Mouse (Mus musculus) lung, embryonic 16.5 days (tissue): ENCODE results near the gene Tmem198. TPM values are rescaled to one million over a fixed set of nuclear protein-coding genes. Genes with fewer than 3 reads are reported as not detected.

Source experiments
- ATAC-seq: fragments of 200-750 bp; cut with Nextera tagmentation; 2 replicates; pipeline ENCODE4 v1.8.0; 2017; ENCODE audit warnings: low read depth, mild to moderate bottlenecking, moderate library complexity
- H3K27ac ChIP-seq: fragments of 300-500 bp; sonication (generic); 2 replicates; pipeline ENCODE4 v1.5.1; 2014; ENCODE audit warnings: mild to moderate bottlenecking, control low read depth, low read length
- H3K27me3 ChIP-seq: fragments of 300-500 bp; sonication (generic); 2 replicates; pipeline ENCODE4 v1.6.1; 2014; ENCODE audit warnings: low read depth, low read length, mixed read lengths; ENCODE audit not compliant: control insufficient read depth, insufficient read depth
- H3K36me3 ChIP-seq: fragments of 300-500 bp; sonication (generic); 2 replicates; pipeline ENCODE4 v1.6.1; 2014; ENCODE audit warnings: low read length; ENCODE audit not compliant: control insufficient read depth, insufficient read depth
- H3K4me1 ChIP-seq: fragments of 300-500 bp; sonication (generic); replicated peaks from 2 replicates; pipeline ENCODE4 v1.6.1; 2014; ENCODE audit warnings: low read length, mixed read lengths; ENCODE audit not compliant: control insufficient read depth, insufficient read depth
- H3K4me2 ChIP-seq: fragments of 300-500 bp; sonication (generic); 2 replicates; pipeline ENCODE4 v1.6.1; 2014; ENCODE audit warnings: low read depth, low read length, control low read depth
- H3K4me3 ChIP-seq: fragments of 300-500 bp; sonication (generic); 2 replicates; pipeline ENCODE4 v1.5.1; 2014; ENCODE audit warnings: mild to moderate bottlenecking, low read length, control low read depth
- H3K9ac ChIP-seq: fragments of 300-500 bp; sonication (generic); 2 replicates; pipeline ENCODE4 v1.6.1; 2014; ENCODE audit warnings: low read length, control low read depth
- H3K9me3 ChIP-seq: fragments of 300-500 bp; sonication (generic); 2 replicates; pipeline ENCODE4 v1.6.1; 2016; ENCODE audit warnings: low read length; ENCODE audit not compliant: control insufficient read depth
- WGBS: fragments of 180-500 bp; shearing (Covaris S2); extraction: QIAGEN DNeasy Blood & Tissue Kit; methylation state at CpG from one replicate; pipeline ENCODE4 v1.1.7; 2014; 5-methylcytosine and 5-hydroxymethylcytosine counted together
- polyA plus RNA-seq: library from polyadenylated mRNA; unstranded; fragments of >200 nt; fragmentation: Nextera tagmentation; extraction: Ambion mirVana; gene quantifications from 2 replicates; pipeline ENCODE4 v1.2.1, GENCODE M21; 2015

The Tmem198 gene
- polyA plus RNA-seq, 1 experiment from 2014 or later: 0.65 TPM

- Histone ChIP-seq H3K27ac (no peak overlapping the region), H3K4me3 (no peak overlapping the region)
- 47% methylated on average over 3 of the region's 3 CpGs for WGBS
Observed at GRCm38 (mm10) chr1:75444208-75444607, 35.1 kb upstream of the Tmem198 start.

GRCm38 (mm10) chr1:75445141-75445701 lies 34.1 kb upstream of the Tmem198 start:
- Histone ChIP-seq H3K4me1 (peaks cover 47% of the 10 kb centered on the region), H3K27me3 (peaks cover 49% of the 10 kb centered on the region), H3K4me2 (peak overlapping the region; percentile 7; the same call in 1 of the 2 replicates), H3K9ac (no peak overlapping the region), H3K27ac (no peak overlapping the region), H3K36me3 (peaks cover 2% of the 10 kb centered on the region), H3K9me3 (no peaks in the 10 kb centered on the region), H3K4me3 (no peak overlapping the region)
- 12% methylated on average over 9 of the region's 9 CpGs for WGBS
- peak; percentile 24; the same call in 1 of the 2 replicates for ATAC-seq

More at GRCm38 (mm10) chr1:75444208-75444607, 35.1 kb upstream of the Tmem198 start:
- Histone ChIP-seq H3K9ac (no peak overlapping the region), H3K27me3 (peaks cover 39% of the 10 kb centered on the region), H3K4me1 (peaks cover 41% of the 10 kb centered on the region), H3K9me3 (no peaks in the 10 kb centered on the region), H3K4me2 (no peak overlapping the region), H3K36me3 (peaks cover 2% of the 10 kb centered on the region)
- no peak for ATAC-seq

- H3K4me3 ChIP-seq: peak overlapping the region; percentile 20; the same call in 1 of the 2 replicates
- peaks cover 56% of the 10 kb centered on the region for H3K27me3 ChIP-seq
- no peak overlapping the region for H3K27ac ChIP-seq
- H3K36me3 ChIP-seq: no peaks in the 10 kb centered on the region; the same call in 1 of the 2 replicates
- peak; percentile 30 for ATAC-seq
- no peaks in the 10 kb centered on the region for H3K9me3 ChIP-seq
- peaks cover 55% of the 10 kb centered on the region for H3K4me1 ChIP-seq
- WGBS: 2% methylated on average over 22 of the region's 22 CpGs
- peak overlapping the region; percentile 48 for H3K4me2 ChIP-seq
- H3K9ac ChIP-seq: no peak overlapping the region; the same call in 1 of the 2 replicates
Observed at GRCm38 (mm10) chr1:75445751-75446611, 33.4 kb upstream of the Tmem198 start.

- no peak overlapping the region for H3K27ac ChIP-seq
Observed at GRCm38 (mm10) chr1:75446656-75447055, 32.7 kb upstream of the Tmem198 start.

GRCm38 (mm10) chr1:75447265-75448051 lies 31.9 kb upstream of the Tmem198 start:
- H3K27ac ChIP-seq: no peak overlapping the region
- 5% methylated on average over 10 of the region's 10 CpGs for WGBS
- no peaks in the 10 kb centered on the region for H3K9me3 ChIP-seq
- H3K36me3 ChIP-seq: no peaks in the 10 kb centered on the region; the same call in 1 of the 2 replicates
- H3K4me1 ChIP-seq: peaks cover 55% of the 10 kb centered on the region
- no peak overlapping the region for H3K4me3 ChIP-seq
- H3K27me3 ChIP-seq: peaks cover 70% of the 10 kb centered on the region
- ATAC-seq: no peak
- H3K9ac ChIP-seq: no peak overlapping the region
- peak overlapping the region; percentile 29 for H3K4me2 ChIP-seq

More at GRCm38 (mm10) chr1:75446656-75447055, 32.7 kb upstream of the Tmem198 start:
- Histone ChIP-seq H3K9me3 (no peaks in the 10 kb centered on the region), H3K9ac (no peak overlapping the region), H3K4me3 (no peak overlapping the region), H3K4me1 (peaks cover 55% of the 10 kb centered on the region), H3K36me3 (no peaks in the 10 kb centered on the region; the same call in 1 of the 2 replicates), H3K27me3 (peaks cover 63% of the 10 kb centered on the region), H3K4me2 (peak overlapping the region; percentile 24)
- ATAC-seq: peak; percentile 6; the same call in 1 of the 2 replicates
- 3% methylated on average over 17 of the region's 20 CpGs for WGBS

DNA sequence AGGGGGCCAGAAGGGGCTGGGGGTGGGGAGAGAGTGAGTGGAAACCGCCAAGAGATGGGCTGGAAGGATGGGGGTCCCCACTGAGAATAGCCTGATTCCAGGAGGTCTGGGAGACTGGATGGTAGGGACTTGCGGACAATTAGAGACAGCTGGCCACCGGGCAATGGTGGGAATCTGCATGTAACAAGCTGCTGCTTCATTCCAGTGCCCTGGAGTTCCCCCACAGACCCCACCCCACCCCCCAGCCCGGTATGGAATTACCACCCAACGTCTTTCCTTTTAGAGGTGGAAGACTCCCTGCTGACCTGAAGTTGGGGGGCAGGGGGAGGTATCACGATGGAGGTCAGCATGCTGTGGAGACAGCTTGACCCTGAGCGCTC lies 31.3 kb upstream of the Tmem198 start:
- Histone ChIP-seq H3K27ac (no peak overlapping the region), H3K9me3 (no peaks in the 10 kb centered on the region), H3K4me3 (no peak overlapping the region), H3K36me3 (no peaks in the 10 kb centered on the region), H3K27me3 (peaks cover 76% of the 10 kb centered on the region), H3K4me2 (no peak overlapping the region), H3K4me1 (peaks cover 55% of the 10 kb centered on the region), H3K9ac (no peak overlapping the region)
- WGBS: 2% methylated on average over 7 of the region's 7 CpGs
- ATAC-seq: no peak

DNA sequence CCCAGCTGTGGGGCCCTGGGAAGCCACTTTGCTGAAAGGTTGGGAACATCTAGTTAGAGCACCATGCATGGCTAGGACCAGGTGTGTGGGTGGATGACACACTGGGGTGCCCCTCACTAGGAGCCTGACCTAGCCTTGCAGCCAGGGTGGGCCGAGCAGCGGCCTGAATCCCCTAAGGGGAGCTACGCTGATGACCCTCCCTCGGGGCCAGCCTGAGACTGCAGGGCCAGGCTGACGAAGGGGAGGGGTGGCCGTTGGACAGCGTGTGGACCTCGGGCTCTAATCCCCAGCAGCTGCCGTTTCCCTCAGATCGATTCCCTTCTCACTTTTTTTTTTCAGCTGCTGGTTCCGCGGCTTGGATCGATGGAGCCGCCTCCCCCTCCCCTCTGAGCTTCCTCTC lies 30.4 kb upstream of the Tmem198 start:
- Histone ChIP-seq H3K4me2 (no peak overlapping the region), H3K4me1 (peaks cover 51% of the 10 kb centered on the region), H3K4me3 (no peak overlapping the region), H3K9me3 (no peaks in the 10 kb centered on the region), H3K27ac (no peak overlapping the region), H3K9ac (no peak overlapping the region), H3K27me3 (peaks cover 76% of the 10 kb centered on the region), H3K36me3 (no peaks in the 10 kb centered on the region)
- no peak for ATAC-seq
- WGBS: 6% methylated on average over 14 of the region's 14 CpGs

DNA sequence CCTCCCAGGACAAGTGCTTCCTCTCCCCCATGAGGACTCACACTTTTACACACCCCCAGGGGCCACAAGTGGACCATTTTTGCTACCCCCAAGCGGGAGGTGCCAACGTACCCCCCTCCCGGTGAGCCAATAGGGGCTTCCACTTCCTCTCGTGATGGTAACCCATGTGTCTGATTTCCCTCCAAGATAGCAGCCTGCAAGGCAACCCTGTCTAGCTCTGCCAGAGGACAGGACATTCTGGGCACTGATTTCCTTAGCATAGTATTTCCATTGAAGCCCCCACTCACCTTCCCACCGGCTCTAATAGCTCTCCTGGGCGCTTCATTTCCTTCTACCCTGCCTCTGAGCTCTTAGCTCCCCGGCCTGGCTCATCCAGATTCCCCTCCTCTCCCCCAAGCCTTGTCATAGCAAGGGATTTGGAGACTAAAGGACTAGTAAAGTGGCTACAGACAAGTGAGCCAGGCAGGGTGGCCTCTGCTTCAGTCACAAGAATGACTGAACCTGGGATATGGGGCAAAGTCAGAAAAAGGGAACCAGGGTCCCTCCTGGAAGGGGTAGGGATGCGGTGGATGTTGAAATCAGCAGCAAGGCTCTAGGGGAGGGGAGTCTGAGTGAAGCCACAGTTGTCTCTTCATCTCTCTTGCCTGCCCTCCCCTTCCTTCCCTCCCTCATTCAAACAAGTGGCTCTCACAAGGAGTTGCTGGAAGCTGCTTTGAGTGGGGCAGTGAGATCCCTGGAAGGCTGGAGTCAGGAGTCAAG lies 29.8 kb upstream of the Tmem198 start:
- no peak overlapping the region for H3K27ac ChIP-seq

More for the DNA sequence above, 29.8 kb upstream of the Tmem198 start:
- Histone ChIP-seq H3K9me3 (no peaks in the 10 kb centered on the region), H3K4me3 (peak overlapping the region; percentile 31; the same call in 1 of the 2 replicates), H3K4me2 (peak overlapping the region; percentile 49; the same call in 1 of the 2 replicates), H3K9ac (no peak overlapping the region), H3K27me3 (peaks cover 73% of the 10 kb centered on the region), H3K4me1 (peaks cover 51% of the 10 kb centered on the region), H3K36me3 (no peaks in the 10 kb centered on the region)
- no peak for ATAC-seq
- WGBS: 11% methylated on average over 8 of the region's 8 CpGs
